Mouse (Mus musculus): ENCODE data around the gene Htra2. TPM values are rescaled to one million over a fixed set of nuclear protein-coding genes. Genes with fewer than 3 reads are reported as not detected.

Gene Htra2
- polyA plus RNA-seq, 1 experiment from 2014 or later = 103 TPM

MicroRNAs encoded within 50 kb of the gene (microRNA counts, 519-probe panel; counts per million panel counts)
- not detected for microRNA mmu-miR-3470a+mmu-miR-3470b

Small RNA genes within 50 kb of the gene (microRNA-seq; reads per million reads assigned to microRNA genes)
- not detected for gene Mir3470a (ENCODE audit: borderline number of aligned reads)
- gene Mir7040 (ENCODE audit: borderline number of aligned reads) = not detected

Other genes with a start within 250 kb of the Htra2 start
- gene Sema4f, start 115.5 kb downstream of the Htra2 start, polyA plus RNA-seq (2014; fragmentation: Nextera tagmentation; extraction: Ambion mirVana) = 0.14 and 0.34 TPM in 2 replicates
- 6.8 and 8.2 TPM in 2 replicates for gene M1ap, start 108.4 kb downstream of the Htra2 start, polyA plus RNA-seq (2014; fragmentation: Nextera tagmentation; extraction: Ambion mirVana)
- gene Dok1, start 21.8 kb downstream of the Htra2 start, polyA plus RNA-seq (2014; fragmentation: Nextera tagmentation; extraction: Ambion mirVana) = 12.6 and 17.2 TPM in 2 replicates
- 5.0 and 6.2 TPM in 2 replicates for gene Loxl3, start 21.1 kb downstream of the Htra2 start, polyA plus RNA-seq (2014; fragmentation: Nextera tagmentation; extraction: Ambion mirVana)
- gene Aup1, start 752 bp downstream of the Htra2 start, polyA plus RNA-seq (2014; fragmentation: Nextera tagmentation; extraction: Ambion mirVana) = 220 and 230 TPM in 2 replicates
- gene Dqx1, start 2.6 kb upstream of the Htra2 start, polyA plus RNA-seq (2014; fragmentation: Nextera tagmentation; extraction: Ambion mirVana) = 6.1 and 6.2 TPM in 2 replicates
- 0.30 and 0.95 TPM in 2 replicates for gene Tlx2, start 15.0 kb upstream of the Htra2 start, polyA plus RNA-seq (2014; fragmentation: Nextera tagmentation; extraction: Ambion mirVana)
- gene Pcgf1, start 22.6 kb upstream of the Htra2 start, polyA plus RNA-seq (2014; fragmentation: Nextera tagmentation; extraction: Ambion mirVana) = 25.0 and 27.8 TPM in 2 replicates
- 0.53 and 0.73 TPM in 2 replicates for gene Lbx2, start 31.1 kb upstream of the Htra2 start, polyA plus RNA-seq (2014; fragmentation: Nextera tagmentation; extraction: Ambion mirVana)
- gene Ccdc142, start 46.3 kb upstream of the Htra2 start, polyA plus RNA-seq (2014; fragmentation: Nextera tagmentation; extraction: Ambion mirVana) = 2.0 and 2.5 TPM in 2 replicates
- 2.7 and 2.9 TPM in 2 replicates for gene Gm42688, start 46.3 kb upstream of the Htra2 start, polyA plus RNA-seq (2014; fragmentation: Nextera tagmentation; extraction: Ambion mirVana)
- 110 and 115 TPM in 2 replicates for gene Mrpl53, start 53.8 kb upstream of the Htra2 start, polyA plus RNA-seq (2014; fragmentation: Nextera tagmentation; extraction: Ambion mirVana)
- 88.9 and 89.6 TPM in 2 replicates for gene Mogs, start 60.2 kb upstream of the Htra2 start, polyA plus RNA-seq (2014; fragmentation: Nextera tagmentation; extraction: Ambion mirVana)
- gene Wbp1, start 66.3 kb upstream of the Htra2 start, polyA plus RNA-seq (2014; fragmentation: Nextera tagmentation; extraction: Ambion mirVana) = 45.1 and 50.3 TPM in 2 replicates
- 15.8 and 17.6 TPM in 2 replicates for gene Ino80b, start 70.2 kb upstream of the Htra2 start, polyA plus RNA-seq (2014; fragmentation: Nextera tagmentation; extraction: Ambion mirVana)
- gene Rtkn, start 80.2 kb upstream of the Htra2 start, polyA plus RNA-seq (2014; fragmentation: Nextera tagmentation; extraction: Ambion mirVana) = 14.7 and 15.4 TPM in 2 replicates
- 2.3 and 4.3 TPM in 2 replicates for gene Wdr54, start 101.1 kb upstream of the Htra2 start, polyA plus RNA-seq (2014; fragmentation: Nextera tagmentation; extraction: Ambion mirVana)
- gene 1700003E16Rik, start 101.1 kb upstream of the Htra2 start, polyA plus RNA-seq (2014; fragmentation: Nextera tagmentation; extraction: Ambion mirVana) = 0.08 and 0.12 TPM in 2 replicates
- gene Dctn1, start 110.6 kb upstream of the Htra2 start, polyA plus RNA-seq (2014; fragmentation: Nextera tagmentation; extraction: Ambion mirVana) = 56.3 and 63.4 TPM in 2 replicates
- 0.23 and 0.41 TPM in 2 replicates for gene Slc4a5, start 164.6 kb upstream of the Htra2 start, polyA plus RNA-seq (2014; fragmentation: Nextera tagmentation; extraction: Ambion mirVana)